Mouse (Mus musculus): ENCODE measurements around the gene Sox12. TPM values are rescaled to one million over a fixed set of nuclear protein-coding genes. Genes with fewer than 3 reads are reported as not detected.

Gene Sox12
- total RNA-seq, 2 experiments from 2014 or later: 8.3 to 12.9 TPM

- DNase-seq: peak; percentile 98
These were observed 8.3 kb upstream of the Sox12 start for GRCm38 (mm10) chr2:152406126-152406525.

- no peak for DNase-seq
These were observed 1.3 kb upstream of the Sox12 start for GRCm38 (mm10) chr2:152399122-152399542.

GRCm38 (mm10) chr2:152398691-152399090 is 828 bp upstream of the Sox12 start:
- DNase-seq: peak; percentile 97 to 98

GRCm38 (mm10) chr2:152397004-152397589 is 766 bp downstream of the Sox12 start:
- DNase-seq: peak; percentile 83 to 91

- peak; percentile 90 to 91 for DNase-seq
These were observed 1.5 kb downstream of the Sox12 start for GRCm38 (mm10) chr2:152396110-152397003.

- DNase-seq: no peak
These were observed 2.5 kb downstream of the Sox12 start for GRCm38 (mm10) chr2:152395271-152395920.

- peak in 1 of 2 experiments; percentile 17 for DNase-seq
These were observed 4.4 kb downstream of the Sox12 start for GRCm38 (mm10) chr2:152393225-152394017.

- DNase-seq: peak in 1 of 2 experiments; percentile 43
These were observed 5.1 kb downstream of the Sox12 start for GRCm38 (mm10) chr2:152392786-152393185.

- no peak for DNase-seq
These were observed 13.7 kb downstream of the Sox12 start for GRCm38 (mm10) chr2:152384191-152384590.

- DNase-seq: no peak
These were observed 21.5 kb downstream of the Sox12 start, which contains the start of gene Nrsn2 for GRCm38 (mm10) chr2:152376345-152376741. Gene Nrsn2, minus strand, starts transcription at chr2:152376638.

GRCm38 (mm10) chr2:152375652-152376344 is 22.1 kb downstream of the Sox12 start:
- DNase-seq: no peak

GRCm38 (mm10) chr2:152373547-152373946 is 24.3 kb downstream of the Sox12 start:
- no peak for DNase-seq

- no peak for DNase-seq
These were observed 25.2 kb downstream of the Sox12 start for GRCm38 (mm10) chr2:152372661-152373060.

GRCm38 (mm10) chr2:152372104-152372503 is 25.8 kb downstream of the Sox12 start:
- no peak for DNase-seq

- DNase-seq: peak; percentile 55 to 71
These were observed 29.2 kb downstream of the Sox12 start for GRCm38 (mm10) chr2:152368532-152369140.

GRCm38 (mm10) chr2:152367917-152368316 is 29.9 kb downstream of the Sox12 start:
- peak; percentile 46 to 52 for DNase-seq

GRCm38 (mm10) chr2:152363245-152364147 is 34.4 kb downstream of the Sox12 start:
- peak; percentile 89 to 90 for DNase-seq

GRCm38 (mm10) chr2:152361193-152361592 is 36.7 kb downstream of the Sox12 start:
- DNase-seq: no peak

GRCm38 (mm10) chr2:152360271-152360775 is 37.5 kb downstream of the Sox12 start:
- peak; percentile 63 to 83 for DNase-seq

All from adrenal gland, postnatal 36 days (tissue).